Mouse (Mus musculus) hindbrain, embryonic 14.5 days (tissue): ENCODE measurements around the gene Dppa3. TPM values are rescaled to one million over a fixed set of nuclear protein-coding genes. Genes with fewer than 3 reads are reported as not detected.

Experiments used
- ATAC-seq: fragments of 200-750 bp; cut with Nextera tagmentation; 2 replicates; pipeline ENCODE4 v1.8.0; 2017; ENCODE audit warnings: moderate number of reproducible peaks, mild to moderate bottlenecking, moderate TSS enrichment, moderate library complexity; ENCODE audit not compliant: low FRiP score
- DNase-seq: peaks from one replicate; pipeline ENCODE4 v3.0.0-alpha.2; 2015; ENCODE audit warnings: low spot score
- H3K27ac ChIP-seq: fragments of 300-500 bp; sonication (generic); 2 replicates; pipeline ENCODE4 v1.5.1; 2014; ENCODE audit warnings: mild to moderate bottlenecking, moderate library complexity
- H3K27me3 ChIP-seq: fragments of 300-500 bp; sonication (generic); 2 replicates; pipeline ENCODE4 v1.6.1; 2014; ENCODE audit warnings: mild to moderate bottlenecking, low read length, mixed read lengths; ENCODE audit not compliant: control insufficient read depth, insufficient read depth
- H3K36me3 ChIP-seq: fragments of 300-500 bp; sonication (generic); replicated peaks from 2 replicates; pipeline ENCODE4 v1.6.1; 2014; ENCODE audit not compliant: control insufficient read depth, insufficient read depth
- H3K4me1 ChIP-seq: fragments of 300-500 bp; sonication (generic); replicated peaks from 2 replicates; pipeline ENCODE4 v1.6.1; 2014; ENCODE audit warnings: antibody characterized with exemption, low read length, mixed read lengths; ENCODE audit not compliant: control insufficient read depth, insufficient read depth
- H3K4me2 ChIP-seq: fragments of 300-500 bp; sonication (generic); replicated peaks from 2 replicates; pipeline ENCODE4 v1.6.1; 2014; ENCODE audit warnings: mild to moderate bottlenecking, moderate library complexity
- H3K4me3 ChIP-seq: fragments of 300-500 bp; sonication (generic); replicated peaks from 2 replicates; pipeline ENCODE4 v1.5.1; 2014; ENCODE audit warnings: mild to moderate bottlenecking, low read length
- H3K9ac ChIP-seq: fragments of 300-500 bp; sonication (generic); 2 replicates; pipeline ENCODE4 v1.6.1; 2014
- H3K9me3 ChIP-seq: fragments of 300-500 bp; sonication (generic); 2 replicates; pipeline ENCODE4 v1.6.1; 2016; ENCODE audit warnings: low read length; ENCODE audit not compliant: control insufficient read depth
- WGBS: fragments of 180-500 bp; shearing (Covaris S2); extraction: QIAGEN DNeasy Blood & Tissue Kit; methylation state at CpG from one replicate; pipeline ENCODE4 v1.1.7; 2014; 5-methylcytosine and 5-hydroxymethylcytosine counted together
- polyA plus RNA-seq: library from polyadenylated mRNA; unstranded; fragments of >200 nt; fragmentation: Nextera tagmentation; extraction: Ambion mirVana; gene quantifications from 2 replicates; pipeline ENCODE4 v1.2.1, GENCODE M21; 2014

Dppa3 gene
- polyA plus RNA-seq, 1 experiment from 2014 or later = not detected

- Histone ChIP-seq H3K4me2 (no peak overlapping the region), H3K4me3 (no peak overlapping the region), H3K9me3 (no peaks in the 10 kb centered on the region), H3K27me3 (no peaks in the 10 kb centered on the region), H3K4me1 (no peaks in the 10 kb centered on the region), H3K36me3 (no peaks in the 10 kb centered on the region), H3K27ac (no peak overlapping the region), H3K9ac (no peak overlapping the region)
- DNase-seq (no peak), ATAC-seq (no peak)
- WGBS = 84% methylated on average over 6 of the region's 6 CpGs
These were observed 28.1 kb downstream of the Dppa3 start for GRCm38 (mm10) chr6:122654301-122654700.

GRCm38 (mm10) chr6:122657630-122658029, 31.4 kb downstream of the Dppa3 start:
- H3K4me1 ChIP-seq = no peaks in the 10 kb centered on the region
- H3K4me3 ChIP-seq = no peak overlapping the region
- no peaks in the 10 kb centered on the region for H3K9me3 ChIP-seq
- 83% methylated on average over 5 of the region's 5 CpGs for WGBS
- peaks cover 9% of the 10 kb centered on the region; the same call in 1 of the 2 replicates for H3K27me3 ChIP-seq
- H3K36me3 ChIP-seq = no peaks in the 10 kb centered on the region
- no peak overlapping the region for H3K4me2 ChIP-seq
- H3K27ac ChIP-seq = no peak overlapping the region
- ATAC-seq (no peak), DNase-seq (no peak)
- no peak overlapping the region for H3K9ac ChIP-seq

- Histone ChIP-seq H3K9me3 (no peaks in the 10 kb centered on the region), H3K9ac (no peak overlapping the region), H3K4me1 (no peaks in the 10 kb centered on the region), H3K4me3 (no peak overlapping the region), H3K36me3 (no peaks in the 10 kb centered on the region), H3K27me3 (peaks cover 9% of the 10 kb centered on the region; the same call in 1 of the 2 replicates), H3K4me2 (no peak overlapping the region), H3K27ac (no peak overlapping the region)
- WGBS = 24% methylated on average over 7 of the region's 7 CpGs
- ATAC-seq (no peak), DNase-seq (peak; percentile 56)
These were observed 33.4 kb downstream of the Dppa3 start for GRCm38 (mm10) chr6:122659567-122659966.

- Histone ChIP-seq H3K27me3 (peaks cover 9% of the 10 kb centered on the region; the same call in 1 of the 2 replicates), H3K9me3 (no peaks in the 10 kb centered on the region), H3K4me2 (no peak overlapping the region), H3K9ac (no peak overlapping the region), H3K27ac (no peak overlapping the region), H3K4me3 (no peak overlapping the region), H3K4me1 (no peaks in the 10 kb centered on the region), H3K36me3 (no peaks in the 10 kb centered on the region)
- ATAC-seq (peak; percentile 57; the same call in 1 of the 2 replicates), DNase-seq (peak; percentile 82)
- 40% methylated on average over 8 of the region's 8 CpGs for WGBS
These were observed 34.6 kb downstream of the Dppa3 start for GRCm38 (mm10) chr6:122660601-122661379.

GRCm38 (mm10) chr6:122662551-122663264, 36.5 kb downstream of the Dppa3 start:
- 35% methylated on average over 22 of the region's 22 CpGs for WGBS
- H3K9ac ChIP-seq = no peak overlapping the region
- no peak overlapping the region for H3K4me2 ChIP-seq
- DNase-seq (no peak), ATAC-seq (no peak)
- no peaks in the 10 kb centered on the region for H3K4me1 ChIP-seq
- H3K27ac ChIP-seq = no peak overlapping the region
- H3K9me3 ChIP-seq = no peaks in the 10 kb centered on the region
- H3K4me3 ChIP-seq = no peak overlapping the region
- H3K27me3 ChIP-seq = peaks cover 9% of the 10 kb centered on the region; the same call in 1 of the 2 replicates
- no peaks in the 10 kb centered on the region for H3K36me3 ChIP-seq

GRCm38 (mm10) chr6:122663596-122664206, 37.5 kb downstream of the Dppa3 start:
- Histone ChIP-seq H3K27ac (no peak overlapping the region), H3K9ac (no peak overlapping the region), H3K36me3 (no peaks in the 10 kb centered on the region), H3K4me3 (no peak overlapping the region), H3K4me1 (no peaks in the 10 kb centered on the region), H3K9me3 (no peaks in the 10 kb centered on the region), H3K4me2 (no peak overlapping the region), H3K27me3 (peaks cover 9% of the 10 kb centered on the region; the same call in 1 of the 2 replicates)
- WGBS = 51% methylated on average over 14 of the region's 14 CpGs
- ATAC-seq (no peak), DNase-seq (no peak)

- Histone ChIP-seq H3K27me3 (peaks cover 9% of the 10 kb centered on the region; the same call in 1 of the 2 replicates), H3K36me3 (no peaks in the 10 kb centered on the region), H3K4me1 (no peaks in the 10 kb centered on the region), H3K27ac (no peak overlapping the region), H3K9me3 (no peaks in the 10 kb centered on the region), H3K9ac (no peak overlapping the region), H3K4me3 (no peak overlapping the region), H3K4me2 (no peak overlapping the region)
- WGBS = 78% methylated on average over 7 of the region's 7 CpGs
- DNase-seq = no peak
- no peak for ATAC-seq
These were observed 39.7 kb downstream of the Dppa3 start for GRCm38 (mm10) chr6:122665866-122666265.

GRCm38 (mm10) chr6:122667715-122668114, 41.5 kb downstream of the Dppa3 start:
- H3K27ac ChIP-seq = no peak overlapping the region
- H3K27me3 ChIP-seq = no peaks in the 10 kb centered on the region; the same call in 1 of the 2 replicates
- WGBS = 69% methylated on average over 5 of the region's 5 CpGs
- no peaks in the 10 kb centered on the region for H3K36me3 ChIP-seq
- H3K4me3 ChIP-seq = no peak overlapping the region
- ATAC-seq (no peak), DNase-seq (no peak)
- no peak overlapping the region for H3K9ac ChIP-seq
- H3K9me3 ChIP-seq = no peaks in the 10 kb centered on the region
- no peaks in the 10 kb centered on the region for H3K4me1 ChIP-seq
- H3K4me2 ChIP-seq = no peak overlapping the region

GRCm38 (mm10) chr6:122668823-122669222, 42.6 kb downstream of the Dppa3 start:
- Histone ChIP-seq H3K9me3 (no peaks in the 10 kb centered on the region), H3K27me3 (no peaks in the 10 kb centered on the region), H3K27ac (no peak overlapping the region), H3K36me3 (no peaks in the 10 kb centered on the region), H3K4me2 (no peak overlapping the region), H3K4me1 (no peaks in the 10 kb centered on the region), H3K4me3 (no peak overlapping the region), H3K9ac (no peak overlapping the region)
- DNase-seq = no peak
- no peak for ATAC-seq
- WGBS = 77% methylated on average over 5 of the region's 5 CpGs
